Mouse (Mus musculus): ENCODE measurements around the gene Nsmf. TPM values are rescaled to one million over a fixed set of nuclear protein-coding genes. Genes with fewer than 3 reads are reported as not detected.

Nsmf gene
- polyA plus RNA-seq, 1 experiment, result 69.1 TPM

GRCm38 (mm10) chr2:25098956-25099355 is 44.8 kb downstream of the Nsmf start:
- Histone ChIP-seq H3K27ac (ENCODE audit: control insufficient read depth, insufficient read depth, low read depth, low read length) (no peak overlapping the region), H3K4me1 (ENCODE audit: control insufficient read depth, insufficient read depth, low read length) (peaks cover 6% of the 10 kb centered on the region), H3K27me3 (ENCODE audit: control insufficient read depth, insufficient read depth, low read length) (no peaks in the 10 kb centered on the region), H3K4me3 (ENCODE audit: control insufficient read depth, low read depth, low read length) (no peak overlapping the region), H3K36me3 (ENCODE audit: control insufficient read depth, insufficient read depth, low read length) (no peaks in the 10 kb centered on the region)
- TF ChIP-seq POLR2A (IDR thresholded peaks at IDR 0.05; ENCODE audit: control insufficient read depth, low read depth, low read length) (no peak), CTCF (IDR thresholded peaks at IDR 0.05; ENCODE audit: control insufficient read depth, insufficient read depth, insufficient replicate concordance, low read depth, low read length) (peak; percentile 43; the same call in 1 of the 2 replicates)

- TF ChIP-seq POLR2A (IDR thresholded peaks at IDR 0.05; ENCODE audit: control insufficient read depth, low read depth, low read length) (no peak), CTCF (IDR thresholded peaks at IDR 0.05; ENCODE audit: control insufficient read depth, insufficient read depth, insufficient replicate concordance, low read depth, low read length) (no peak)
- H3K4me3 ChIP-seq (ENCODE audit: control insufficient read depth, low read depth, low read length), result no peak overlapping the region
- no peak overlapping the region for H3K27ac ChIP-seq (ENCODE audit: control insufficient read depth, insufficient read depth, low read depth, low read length)
- H3K36me3 ChIP-seq (ENCODE audit: control insufficient read depth, insufficient read depth, low read length), result no peaks in the 10 kb centered on the region
- H3K27me3 ChIP-seq (ENCODE audit: control insufficient read depth, insufficient read depth, low read length), result no peaks in the 10 kb centered on the region
- peaks cover 5% of the 10 kb centered on the region for H3K4me1 ChIP-seq (ENCODE audit: control insufficient read depth, insufficient read depth, low read length)
These were observed 45.5 kb downstream of the Nsmf start for GRCm38 (mm10) chr2:25099703-25100102.

DNA sequence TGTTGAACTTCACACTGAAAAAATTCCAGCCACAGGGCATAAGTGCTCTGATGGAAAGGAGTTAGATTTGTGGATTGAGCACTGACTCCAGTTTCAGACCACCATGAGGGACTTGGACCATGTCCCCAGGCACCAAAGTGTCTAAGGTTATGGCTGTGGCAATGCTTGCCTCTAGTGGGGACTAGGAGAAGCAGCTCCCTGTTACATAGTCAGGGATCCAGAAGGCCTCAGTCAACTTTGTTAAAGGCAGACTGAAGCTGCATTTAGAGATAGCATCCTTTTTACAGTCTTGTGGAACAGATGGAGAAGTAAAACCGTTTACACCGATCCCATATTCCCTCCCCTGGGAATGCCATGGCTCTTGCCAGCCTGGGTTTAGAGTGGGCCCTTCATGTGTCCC is 50.0 kb downstream of the Nsmf start:
- H3K36me3 ChIP-seq (ENCODE audit: control insufficient read depth, insufficient read depth, low read length), result no peaks in the 10 kb centered on the region
- no peaks in the 10 kb centered on the region for H3K4me1 ChIP-seq (ENCODE audit: control insufficient read depth, insufficient read depth, low read length)
- H3K27me3 ChIP-seq (ENCODE audit: control insufficient read depth, insufficient read depth, low read length), result no peaks in the 10 kb centered on the region
- no peak for TF ChIP-seq POLR2A (IDR thresholded peaks at IDR 0.05; ENCODE audit: control insufficient read depth, low read depth, low read length)
- TF ChIP-seq CTCF (IDR thresholded peaks at IDR 0.05; ENCODE audit: control insufficient read depth, insufficient read depth, insufficient replicate concordance, low read depth, low read length), result no peak
- H3K27ac ChIP-seq (ENCODE audit: control insufficient read depth, insufficient read depth, low read depth, low read length), result no peak overlapping the region
- H3K4me3 ChIP-seq (ENCODE audit: control insufficient read depth, low read depth, low read length), result no peak overlapping the region

GRCm38 (mm10) chr2:25106045-25106444 is 51.9 kb downstream of the Nsmf start:
- no peaks in the 10 kb centered on the region; the same call in 1 of the 2 replicates for H3K4me1 ChIP-seq (ENCODE audit: control insufficient read depth, insufficient read depth, low read length)
- no peak overlapping the region for H3K4me3 ChIP-seq (ENCODE audit: control insufficient read depth, low read depth, low read length)
- TF ChIP-seq POLR2A (IDR thresholded peaks at IDR 0.05; ENCODE audit: control insufficient read depth, low read depth, low read length), result no peak
- TF ChIP-seq CTCF (IDR thresholded peaks at IDR 0.05; ENCODE audit: control insufficient read depth, insufficient read depth, insufficient replicate concordance, low read depth, low read length), result no peak
- H3K36me3 ChIP-seq (ENCODE audit: control insufficient read depth, insufficient read depth, low read length), result no peaks in the 10 kb centered on the region
- no peaks in the 10 kb centered on the region for H3K27me3 ChIP-seq (ENCODE audit: control insufficient read depth, insufficient read depth, low read length)
- H3K27ac ChIP-seq (ENCODE audit: control insufficient read depth, insufficient read depth, low read depth, low read length), result no peak overlapping the region

GRCm38 (mm10) chr2:25109487-25109886 is 55.3 kb downstream of the Nsmf start:
- no peak overlapping the region for H3K27ac ChIP-seq (ENCODE audit: control insufficient read depth, insufficient read depth, low read depth, low read length)
- TF ChIP-seq POLR2A (IDR thresholded peaks at IDR 0.05; ENCODE audit: control insufficient read depth, low read depth, low read length) (no peak), CTCF (IDR thresholded peaks at IDR 0.05; ENCODE audit: control insufficient read depth, insufficient read depth, insufficient replicate concordance, low read depth, low read length) (no peak)
- H3K36me3 ChIP-seq (ENCODE audit: control insufficient read depth, insufficient read depth, low read length), result no peaks in the 10 kb centered on the region
- H3K4me1 ChIP-seq (ENCODE audit: control insufficient read depth, insufficient read depth, low read length), result no peaks in the 10 kb centered on the region; the same call in 1 of the 2 replicates
- H3K4me3 ChIP-seq (ENCODE audit: control insufficient read depth, low read depth, low read length), result no peak overlapping the region
- no peaks in the 10 kb centered on the region for H3K27me3 ChIP-seq (ENCODE audit: control insufficient read depth, insufficient read depth, low read length)

DNA sequence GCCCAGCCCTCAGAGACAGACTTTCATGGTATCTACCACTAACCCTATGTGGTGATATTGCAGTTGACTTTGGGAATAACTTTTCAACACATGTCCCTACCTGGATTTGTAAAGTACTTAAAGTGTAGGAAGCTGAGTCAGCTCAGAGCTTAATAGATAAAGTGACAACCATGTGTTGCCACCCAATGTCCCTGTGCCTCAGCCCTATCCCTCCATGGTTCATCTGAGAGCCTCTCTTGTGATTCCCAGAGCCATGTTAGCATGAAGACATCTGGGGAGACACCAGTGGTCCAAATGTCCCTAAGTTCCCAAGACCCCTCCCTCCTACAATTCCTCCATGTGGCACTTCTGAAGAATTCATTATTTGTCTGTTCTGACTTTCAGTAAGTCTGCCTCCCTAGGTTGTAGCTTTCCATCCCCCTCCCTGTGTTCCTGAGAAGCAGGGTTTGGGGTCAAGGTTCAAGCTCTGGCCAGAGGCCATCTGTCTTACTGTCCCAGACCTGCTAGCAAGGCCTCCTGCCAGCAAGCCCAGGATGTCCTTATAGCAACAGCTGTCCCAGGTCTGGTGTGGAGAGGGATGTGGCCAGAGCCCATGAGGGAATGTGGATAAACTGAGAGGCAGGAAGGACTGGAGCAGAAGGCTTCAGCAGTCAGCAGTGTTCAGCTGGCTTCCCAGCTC is 56.5 kb downstream of the Nsmf start:
- Histone ChIP-seq H3K36me3 (ENCODE audit: control insufficient read depth, insufficient read depth, low read length) (no peaks in the 10 kb centered on the region), H3K27me3 (ENCODE audit: control insufficient read depth, insufficient read depth, low read length) (no peaks in the 10 kb centered on the region), H3K4me1 (ENCODE audit: control insufficient read depth, insufficient read depth, low read length) (no peaks in the 10 kb centered on the region; the same call in 1 of the 2 replicates), H3K27ac (ENCODE audit: control insufficient read depth, insufficient read depth, low read depth, low read length) (no peak overlapping the region), H3K4me3 (ENCODE audit: control insufficient read depth, low read depth, low read length) (no peak overlapping the region)
- TF ChIP-seq CTCF (IDR thresholded peaks at IDR 0.05; ENCODE audit: control insufficient read depth, insufficient read depth, insufficient replicate concordance, low read depth, low read length), result no peak
- no peak for TF ChIP-seq POLR2A (IDR thresholded peaks at IDR 0.05; ENCODE audit: control insufficient read depth, low read depth, low read length)

DNA sequence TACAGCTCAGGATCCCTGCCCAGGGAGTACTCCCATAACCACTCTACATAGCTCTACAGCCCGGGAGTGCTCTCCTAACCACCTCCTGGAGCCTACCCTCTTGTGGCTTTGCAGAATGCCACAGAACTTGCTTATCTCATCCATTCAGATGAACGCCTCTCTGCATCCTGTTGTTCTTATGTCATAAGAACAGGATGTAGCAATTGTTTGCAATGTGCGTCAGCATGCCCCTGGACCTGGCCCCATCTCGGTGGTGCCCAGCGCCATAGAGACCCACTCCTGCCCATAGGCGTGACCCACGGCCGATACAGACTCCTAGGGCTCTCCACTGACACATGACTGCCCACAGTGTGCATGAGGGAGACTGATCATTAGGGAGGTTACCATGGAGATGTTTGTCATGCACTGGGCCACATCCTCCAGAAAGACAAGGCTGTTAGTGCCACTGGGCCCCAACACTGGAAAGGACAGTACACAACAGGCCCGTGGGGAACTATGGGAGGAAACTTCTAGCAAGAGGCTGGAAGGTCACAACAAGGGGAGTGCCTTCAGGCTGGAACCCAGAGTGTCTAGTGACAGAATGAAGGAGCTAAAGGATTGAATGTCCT is 57.1 kb downstream of the Nsmf start:
- Histone ChIP-seq H3K36me3 (ENCODE audit: control insufficient read depth, insufficient read depth, low read length) (no peaks in the 10 kb centered on the region), H3K27ac (ENCODE audit: control insufficient read depth, insufficient read depth, low read depth, low read length) (no peak overlapping the region), H3K27me3 (ENCODE audit: control insufficient read depth, insufficient read depth, low read length) (no peaks in the 10 kb centered on the region), H3K4me3 (ENCODE audit: control insufficient read depth, low read depth, low read length) (no peak overlapping the region), H3K4me1 (ENCODE audit: control insufficient read depth, insufficient read depth, low read length) (no peaks in the 10 kb centered on the region; the same call in 1 of the 2 replicates)
- no peak for TF ChIP-seq CTCF (IDR thresholded peaks at IDR 0.05; ENCODE audit: control insufficient read depth, insufficient read depth, insufficient replicate concordance, low read depth, low read length)
- no peak for TF ChIP-seq POLR2A (IDR thresholded peaks at IDR 0.05; ENCODE audit: control insufficient read depth, low read depth, low read length)

Other genes starting within 250 kb of the Nsmf start
- 11.0 and 13.2 TPM in 2 replicates for gene Ehmt1, start 134.7 kb upstream of the Nsmf start, polyA plus RNA-seq (2012; rRNA removed)
- 13.8 TPM in 2 replicates for gene Arrdc1, start 119.1 kb upstream of the Nsmf start, polyA plus RNA-seq (2012; rRNA removed)
- gene Zmynd19, start 104.6 kb upstream of the Nsmf start, polyA plus RNA-seq (2012; rRNA removed), result 35.8 and 37.9 TPM in 2 replicates
- gene Dph7, start 92.0 kb upstream of the Nsmf start, polyA plus RNA-seq (2012; rRNA removed), result 10.6 and 11.7 TPM in 2 replicates
- 41.0 and 45.1 TPM in 2 replicates for gene Mrpl41, start 79.3 kb upstream of the Nsmf start, polyA plus RNA-seq (2012; rRNA removed)
- 50.8 and 58.7 TPM in 2 replicates for gene Pnpla7, start 78.3 kb upstream of the Nsmf start, polyA plus RNA-seq (2012; rRNA removed)
- 0.48 TPM in 2 replicates for gene Entpd8, start 25.9 kb downstream of the Nsmf start, polyA plus RNA-seq (2012; rRNA removed)
- gene Noxa1, start 40.8 kb downstream of the Nsmf start, polyA plus RNA-seq (2012; rRNA removed), result 0.14 and 0.25 TPM in 2 replicates
- gene Nrarp, start 126.4 kb downstream of the Nsmf start, polyA plus RNA-seq (2012; rRNA removed), result 3.8 and 4.0 TPM in 2 replicates
- gene Tor4a, start 142.5 kb downstream of the Nsmf start, polyA plus RNA-seq (2012; rRNA removed), result 0.98 and 1.3 TPM in 2 replicates
- 20.7 and 24.9 TPM in 2 replicates for gene Nelfb, start 157.1 kb downstream of the Nsmf start, polyA plus RNA-seq (2012; rRNA removed)
- 244 and 247 TPM in 2 replicates for gene Stpg3, start 160.3 kb downstream of the Nsmf start, polyA plus RNA-seq (2012; rRNA removed)
- 552 and 576 TPM in 2 replicates for gene Fam166a, start 164.4 kb downstream of the Nsmf start, polyA plus RNA-seq (2012; rRNA removed)
- 2,564 and 2,638 TPM in 2 replicates for gene Tubb4b, start 170.3 kb downstream of the Nsmf start, polyA plus RNA-seq (2012; rRNA removed)
- 0.48 and 0.55 TPM in 2 replicates for gene Slc34a3, start 180.0 kb downstream of the Nsmf start, polyA plus RNA-seq (2012; rRNA removed)
- 0.05 TPM in 1 of 2 replicates, not detected in the other for gene Rnf224, start 182.4 kb downstream of the Nsmf start, polyA plus RNA-seq (2012; rRNA removed)
- 7.4 and 8.1 TPM in 2 replicates for gene Rnf208, start 187.9 kb downstream of the Nsmf start, polyA plus RNA-seq (2012; rRNA removed)
- 0.12 and 0.31 TPM in 2 replicates for gene Cysrt1, start 188.1 kb downstream of the Nsmf start, polyA plus RNA-seq (2012; rRNA removed)
- gene AL732309.1, start 192.5 kb downstream of the Nsmf start, polyA plus RNA-seq (2012; rRNA removed), result 7.0 and 7.9 TPM in 2 replicates
- gene Tmem203, start 201.1 kb downstream of the Nsmf start, polyA plus RNA-seq (2012; rRNA removed), result 63.3 and 69.3 TPM in 2 replicates
- gene Tprn, start 208.3 kb downstream of the Nsmf start, polyA plus RNA-seq (2012; rRNA removed), result 357 and 363 TPM in 2 replicates
- 54.9 and 64.2 TPM in 2 replicates for gene Ssna1, start 218.1 kb downstream of the Nsmf start, polyA plus RNA-seq (2012; rRNA removed)
- 29.3 and 32.3 TPM in 2 replicates for gene Anapc2, start 218.1 kb downstream of the Nsmf start, polyA plus RNA-seq (2012; rRNA removed)
- gene Tmem210, start 233.8 kb downstream of the Nsmf start, polyA plus RNA-seq (2012; rRNA removed), result 830 and 870 TPM in 2 replicates
- 3.5 and 4.3 TPM in 2 replicates for gene Lrrc26, start 235.6 kb downstream of the Nsmf start, polyA plus RNA-seq (2012; rRNA removed)

All from testis, adult 2 months (tissue).